Mouse (Mus musculus) kidney, postnatal 14 days (tissue): ENCODE results near the gene Ptger4.
A peak's percentile ranks its signal among the peaks of the same experiment; 100 is the strongest.

ENCODE experiments used
- DNase-seq: peaks from one replicate; pipeline ENCODE4 v3.0.0; 2022; ENCODE audit warnings: mixed read lengths

The Ptger4 gene

GRCm38 (mm10) chr15:5243959-5244905, at the start of gene Ptger4:
Gene Ptger4 (minus strand): TSS chr15:5244187.
- DNase-seq = peak; percentile 94

- DNase-seq = no peak
Measured at GRCm38 (mm10) chr15:5288412-5288811, 44.4 kb upstream of the Ptger4 start.

GRCm38 (mm10) chr15:5287072-5287471, 43.1 kb upstream of the Ptger4 start:
- DNase-seq = no peak

- DNase-seq = no peak
Measured at GRCm38 (mm10) chr15:5281316-5281715, 37.3 kb upstream of the Ptger4 start.

DNA sequence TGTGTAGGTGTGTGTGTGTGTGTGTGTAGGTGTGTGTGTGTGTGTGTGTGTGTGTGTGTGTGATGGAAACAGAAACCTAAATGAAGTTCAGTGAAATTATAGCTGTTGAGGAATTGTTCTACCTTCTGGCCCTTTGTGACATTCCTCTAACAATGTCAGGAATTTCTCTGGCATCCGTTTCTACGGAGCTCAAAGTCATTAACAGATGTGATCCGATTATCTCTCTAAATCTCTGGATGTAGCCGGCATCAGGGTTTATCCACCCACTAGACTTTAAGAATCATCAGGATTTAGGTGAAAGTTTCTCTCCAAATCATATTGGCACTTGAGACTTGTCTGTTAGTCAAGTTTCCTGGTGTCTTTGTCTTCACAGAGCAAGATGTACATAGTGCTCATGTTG, 35.8 kb upstream of the Ptger4 start:
- DNase-seq = no peak

GRCm38 (mm10) chr15:5278525-5278924, 34.5 kb upstream of the Ptger4 start:
- no peak for DNase-seq

DNA sequence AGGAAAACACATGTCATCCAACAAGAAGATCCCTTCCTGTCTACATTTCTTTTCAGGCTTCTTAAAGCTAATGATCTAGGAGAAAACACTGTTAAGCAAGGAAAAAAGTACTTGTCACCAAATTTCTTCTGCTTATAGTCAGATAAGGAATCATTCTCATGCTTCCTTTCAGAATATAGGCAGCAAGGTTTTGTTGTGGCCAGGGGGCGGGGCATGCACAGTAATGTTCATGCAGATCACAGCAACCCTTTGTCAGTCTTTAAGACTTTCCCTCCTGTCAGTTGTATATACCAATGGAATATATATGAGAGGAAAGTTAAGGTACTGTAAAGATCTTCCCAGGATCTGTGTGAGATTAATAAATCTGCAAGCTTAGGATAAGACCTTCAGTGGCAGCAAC, 30.0 kb upstream of the Ptger4 start:
- no peak for DNase-seq

DNA sequence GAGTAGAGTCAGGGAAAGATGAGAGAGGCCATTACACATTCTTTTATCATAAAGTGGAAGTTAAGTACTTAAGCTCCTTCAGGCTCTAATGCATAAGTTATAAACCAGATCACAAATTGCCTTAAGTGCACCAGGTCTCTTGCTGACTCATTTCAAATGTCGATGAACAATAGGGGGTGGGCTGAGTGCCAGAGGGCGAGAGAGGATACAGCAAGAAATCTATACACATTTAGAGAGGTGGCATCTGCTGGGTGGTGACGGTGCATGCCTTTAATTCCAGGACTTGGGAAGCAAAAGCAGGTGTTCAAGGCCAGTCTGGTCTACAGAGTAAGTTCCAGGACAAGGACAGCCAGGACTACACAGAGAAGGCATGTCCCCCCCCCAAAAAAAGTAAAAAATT, 22.1 kb upstream of the Ptger4 start:
- no peak for DNase-seq

- DNase-seq = no peak
Measured at GRCm38 (mm10) chr15:5262874-5263504, 19.0 kb upstream of the Ptger4 start.

- peak; percentile 11 for DNase-seq
Measured at GRCm38 (mm10) chr15:5262095-5262667, 18.2 kb upstream of the Ptger4 start.

DNA sequence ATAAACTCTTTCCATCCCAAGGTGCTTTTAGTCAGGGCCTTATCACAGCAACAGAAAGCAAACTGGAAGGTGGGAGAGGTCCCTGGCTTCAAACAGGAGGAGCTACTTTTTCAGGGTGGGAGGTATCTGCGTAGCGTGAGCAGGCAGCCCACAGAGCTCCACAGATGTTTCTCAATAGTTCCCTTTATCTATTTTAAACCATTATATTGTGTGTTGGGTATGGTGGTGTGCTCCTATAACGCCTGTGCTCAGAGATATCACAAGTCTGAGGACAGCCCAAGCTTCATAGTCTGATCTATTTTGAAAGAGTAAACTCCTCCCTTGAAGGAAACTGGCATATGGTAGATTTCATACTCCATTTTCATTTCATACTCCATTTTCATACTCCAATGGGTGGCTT, 17.0 kb upstream of the Ptger4 start:
- DNase-seq = no peak

- no peak for DNase-seq
Measured at GRCm38 (mm10) chr15:5260183-5260582, 16.2 kb upstream of the Ptger4 start.

- no peak for DNase-seq
Measured at GRCm38 (mm10) chr15:5250182-5250581, 6.2 kb upstream of the Ptger4 start.

DNA sequence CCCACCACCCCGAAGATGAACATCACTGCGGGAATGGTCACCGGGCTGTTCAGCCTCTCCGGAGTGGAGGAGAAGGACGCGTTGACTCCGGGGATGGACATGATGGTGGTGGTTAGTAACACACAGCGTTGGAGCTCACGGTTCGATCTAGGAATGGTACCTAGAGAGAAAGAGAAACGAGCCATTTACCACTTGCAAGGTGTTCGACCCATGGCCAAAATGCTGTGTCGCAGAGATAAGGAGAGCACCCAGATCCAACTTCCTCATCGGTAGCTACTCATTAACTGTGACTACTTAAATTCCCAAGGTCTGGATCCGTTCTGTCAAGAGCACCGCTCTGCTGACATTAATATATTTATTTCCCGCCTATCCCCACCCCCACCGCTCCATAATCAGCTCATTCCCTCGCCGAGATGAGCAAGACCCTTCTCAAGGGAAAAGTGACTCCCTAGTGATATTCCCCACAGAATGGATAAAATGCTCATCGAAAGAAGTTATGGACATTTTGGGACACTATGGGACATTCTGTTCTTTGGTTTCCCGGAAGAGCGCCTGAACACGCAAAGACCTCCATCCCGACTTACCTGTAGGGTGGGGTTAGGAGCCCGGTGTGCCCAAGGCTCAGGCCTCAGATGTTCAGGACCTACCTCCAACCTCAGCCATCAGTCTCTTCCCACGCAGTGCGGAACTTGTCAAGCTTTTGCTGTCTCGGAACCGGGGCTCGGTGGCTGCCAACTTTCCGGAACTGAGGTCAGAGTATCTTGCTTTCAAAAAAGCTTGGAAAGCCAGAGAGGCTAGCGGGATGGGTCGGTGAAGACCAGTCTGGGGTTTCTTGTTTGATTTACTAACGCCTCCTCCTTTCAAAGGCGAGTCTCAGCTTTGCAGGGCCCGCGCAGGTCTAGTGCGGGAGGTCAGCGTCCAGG, 690 bp downstream of the Ptger4 start:
- DNase-seq = peak; percentile 32

GRCm38 (mm10) chr15:5242241-5243035, 1.5 kb downstream of the Ptger4 start:
- peak; percentile 29 for DNase-seq

DNA sequence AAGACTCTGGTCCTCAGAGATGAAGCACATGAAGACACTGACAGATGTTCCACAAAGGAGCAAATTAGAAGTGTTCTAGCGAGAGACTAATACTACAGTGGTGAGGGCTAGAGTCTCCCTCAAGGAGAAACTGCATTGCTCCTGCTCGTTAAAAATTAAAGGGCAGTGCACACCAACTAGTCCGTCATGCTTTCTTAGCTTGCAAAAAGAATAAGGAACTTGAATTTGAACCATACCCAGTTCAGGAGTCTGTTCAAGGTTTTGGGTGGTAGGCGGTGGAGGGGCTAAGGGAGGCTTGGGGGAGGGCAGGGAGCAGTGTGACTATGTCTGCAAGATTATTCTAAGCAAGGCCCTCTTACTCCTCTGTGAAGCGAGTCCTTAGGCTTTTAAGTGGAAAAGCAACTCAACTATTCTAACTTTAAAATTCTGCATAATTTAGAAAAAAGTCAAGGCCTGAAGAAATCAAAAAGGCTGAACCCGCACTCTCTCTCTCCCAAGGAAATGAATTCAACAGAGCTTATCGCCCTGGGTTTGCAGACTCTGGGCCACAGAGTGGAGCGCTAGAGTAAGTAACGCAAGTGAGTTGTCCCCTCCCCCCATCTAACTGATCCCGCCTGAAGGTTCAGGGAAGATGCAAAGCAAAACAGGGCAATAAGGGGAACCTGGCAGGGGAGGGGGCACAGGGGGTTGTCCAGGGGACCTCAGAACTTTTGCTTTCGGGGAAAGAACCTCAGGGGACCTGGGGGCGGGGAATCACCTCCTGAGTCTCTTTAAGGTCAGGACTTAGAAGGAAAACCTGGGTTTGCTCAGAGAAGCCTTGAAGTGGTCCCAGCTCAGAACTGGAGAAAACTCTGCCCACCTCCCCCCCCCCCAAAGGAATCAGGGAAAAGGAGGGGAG, 2.4 kb downstream of the Ptger4 start:
- DNase-seq = peak; percentile 63

DNA sequence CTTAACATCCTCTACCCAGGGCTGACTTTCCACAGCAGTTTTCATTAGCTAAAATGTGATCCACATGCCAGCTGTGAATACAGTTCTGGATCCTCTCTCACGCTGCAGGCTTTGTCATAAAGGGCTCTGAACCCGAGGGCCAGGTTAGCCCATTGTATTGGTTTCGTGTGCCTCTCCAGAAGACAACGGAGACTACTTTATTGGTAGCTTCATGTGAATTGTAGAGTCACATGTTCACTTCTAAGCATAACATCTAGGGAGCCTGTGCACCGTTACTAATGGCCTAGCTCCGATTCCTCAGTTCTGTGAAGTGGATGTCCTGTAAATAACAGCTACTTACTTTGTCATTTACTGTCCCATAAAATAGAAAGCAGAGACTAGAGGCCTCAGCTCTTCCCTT, 3.6 kb downstream of the Ptger4 start:
- DNase-seq = no peak

DNA sequence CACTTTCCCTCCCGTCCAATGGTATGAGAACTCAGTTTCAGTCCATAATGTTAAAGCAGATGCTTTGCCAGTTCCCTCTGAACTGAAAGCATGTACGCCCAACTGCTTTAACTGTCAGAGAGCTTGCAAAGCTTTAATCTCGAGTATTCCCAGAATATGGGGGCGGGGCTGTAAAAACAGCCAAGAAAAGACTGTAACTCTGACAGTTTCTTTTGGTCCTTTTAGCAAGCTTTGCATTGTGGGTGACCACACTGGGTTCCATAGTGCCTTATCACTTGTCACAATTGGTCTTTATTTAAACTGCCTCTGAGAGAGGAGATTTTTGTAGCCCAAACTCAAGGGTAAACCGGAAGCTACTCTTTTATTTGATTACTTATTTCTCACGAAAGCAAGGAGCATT, 4.1 kb downstream of the Ptger4 start:
- peak; percentile 30 for DNase-seq

- DNase-seq = no peak
Measured at GRCm38 (mm10) chr15:5239361-5239760, 4.6 kb downstream of the Ptger4 start.

DNA sequence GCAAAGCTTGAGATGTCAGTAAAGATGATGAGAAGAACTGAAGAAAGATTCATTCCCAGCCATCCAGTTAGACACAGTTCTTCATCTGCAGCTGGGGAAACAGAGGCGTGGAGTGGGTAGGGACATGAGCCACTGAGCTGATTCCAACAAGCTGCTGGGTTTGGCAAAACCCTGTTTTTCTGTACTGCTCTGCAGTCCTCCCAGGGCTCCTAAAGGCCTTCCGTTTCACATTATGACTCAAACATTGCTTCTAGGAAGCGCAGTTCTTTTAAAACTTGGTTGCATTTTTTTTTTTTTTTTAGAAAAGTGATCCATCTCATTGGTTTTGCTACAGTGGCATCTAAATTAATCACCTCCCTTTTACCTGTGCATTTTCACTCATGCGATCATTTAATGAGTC, 5.4 kb downstream of the Ptger4 start:
- DNase-seq = no peak

GRCm38 (mm10) chr15:5238073-5238472, 5.9 kb downstream of the Ptger4 start:
- no peak for DNase-seq
